9 mouse cellular contexts compared by ENCODE assay signal in genomic region chr7:126579172-126579571, GRCm38 (mm10). TPM values are rescaled to one million over a fixed set of nuclear protein-coding genes. Genes with fewer than 3 reads are reported as not detected.
DNase-seq lines count a peak whose midpoint lies in the region; ATAC-seq lines count a peak whose summit lies in the region.
"Had no signal": no experiment of that assay in that cellular context is flagged by ENCODE, and none has a peak within 500 bp of the region (broad histone marks: within the 10 kb centered on the region; RNA-seq: fewer than 3 reads in every experiment).

No protein-coding gene starts in this region.

- ATAC-seq in limb, embryonic 11.5 days (ENCODE audit: insufficient number of reproducible peaks, low FRiP score, low TSS enrichment, low read depth), result no peak

- no peak overlapping the region for H3K9ac ChIP-seq in limb, embryonic 11.5 days (ENCODE audit: low read length)

- H3K4me2 ChIP-seq in limb, embryonic 11.5 days (ENCODE audit: low read depth, severe bottlenecking), result no peak overlapping the region

- H3K9me3 ChIP-seq in limb, embryonic 11.5 days (ENCODE audit: control insufficient read depth, low read length), result no peaks in the 10 kb centered on the region

- H3K27me3 ChIP-seq in limb, embryonic 11.5 days (ENCODE audit: control insufficient read depth, insufficient read depth, low read length), result no peaks in the 10 kb centered on the region
- H3K27me3 ChIP-seq in splenic B cell, adult 2 months (ENCODE audit: control insufficient read depth, insufficient read depth, low read length, poor library complexity, severe bottlenecking), result no peaks in the 10 kb centered on the region

- no peak overlapping the region for H3K27ac ChIP-seq in limb, embryonic 11.5 days (replicated peaks; ENCODE audit: low read depth, low read length)
- H3K27ac ChIP-seq: macrophage had no signal

- H3K4me1 ChIP-seq in limb, embryonic 11.5 days (ENCODE audit: control insufficient read depth, insufficient read depth, low read length), result no peaks in the 10 kb centered on the region

- no peak overlapping the region for H3K4me3 ChIP-seq in limb, embryonic 11.5 days (ENCODE audit: low read depth, low read length)

- peak; percentile 40 to 59 for DNase-seq in heart, postnatal 10 days
- DNase-seq in heart, adult 9 months (ENCODE audit: low spot score in 2 of 2), result no peak
- DNase-seq in spleen, postnatal 10 days (ENCODE audit: low spot score in 2 of 2), result peak; percentile 34 to 66
- no peak for DNase-seq in spleen, postnatal 36 days (ENCODE audit: low spot score in 2 of 2)
- peak; percentile 20 for DNase-seq in c-Kit-positive CD71-positive TER-119-negative erythroid progenitor cells, embryonic 14.5 days (ENCODE audit: low read depth)
- DNase-seq in limb, embryonic 11.5 days (ENCODE audit: low spot score), result peak; percentile 64
- DNase-seq in splenic B cell, adult 2 months (ENCODE audit: low read depth, low spot score), result peak; percentile 61
- no peak for DNase-seq in ovary, postnatal 10 days (ENCODE audit: low spot score)

- WGBS in limb, embryonic 11.5 days, result 59% methylated on average over 8 of the region's 8 CpGs

- no peaks in the 10 kb centered on the region for H3K36me3 ChIP-seq in limb, embryonic 11.5 days (ENCODE audit: control insufficient read depth, insufficient read depth, low read length)
- peaks cover 6% of the 10 kb centered on the region for H3K36me3 ChIP-seq in splenic B cell, adult 2 months (ENCODE audit: control insufficient read depth, insufficient read depth, low read length, poor library complexity, severe bottlenecking)

- intact Hi-C loops in heart, postnatal 10 days (cut with DNase I), result loop anchor here (2.0 kb wide), 2 partner anchors 58 to 116 kb away; partner anchors contain the start of genes Bola2 and Slx1b

RNA-seq across cellular contexts. Expression of gene Apobr, which starts 5.6 kb away (rescaled TPM):
- under 1 TPM; 0.69 to 0.81 TPM for total RNA-seq in heart, postnatal 10 days (2021)
- polyA plus RNA-seq in limb, embryonic 11.5 days (2014; fragmentation: Nextera tagmentation; extraction: Ambion mirVana), result 0.34 and 0.61 TPM in 2 replicates

RNA-seq across cellular contexts. Expression of gene Cln3, which starts 6.4 kb away (rescaled TPM):
- total RNA-seq in heart, postnatal 10 days (2021), result 10 to 100 TPM; 14.7 to 16.6 TPM
- 27.9 and 33.6 TPM in 2 replicates for polyA plus RNA-seq in limb, embryonic 11.5 days (2014; fragmentation: Nextera tagmentation; extraction: Ambion mirVana)

RNA-seq across cellular contexts. Expression of gene Eif3c, which starts 13.0 kb away (rescaled TPM):
- total RNA-seq in heart, postnatal 10 days (2021), result 100 to 1,000 TPM; 149 to 159 TPM
- 195 and 204 TPM in 2 replicates for polyA plus RNA-seq in limb, embryonic 11.5 days (2014; fragmentation: Nextera tagmentation; extraction: Ambion mirVana)

RNA-seq across cellular contexts. Expression of gene Il27, which starts 15.6 kb away (rescaled TPM):
- not detected for total RNA-seq in heart, postnatal 10 days (2021)
- polyA plus RNA-seq in limb, embryonic 11.5 days (2014; fragmentation: Nextera tagmentation; extraction: Ambion mirVana), result not detected in 2 replicates

RNA-seq across cellular contexts. Expression of gene Nupr1, which starts 51.5 kb away (rescaled TPM):
- total RNA-seq in heart, postnatal 10 days (2021), result 10 to 100 TPM in 1 of 2 experiments, 1 to 10 TPM in 1; 7.2 to 10.5 TPM
- polyA plus RNA-seq in limb, embryonic 11.5 days (2014; fragmentation: Nextera tagmentation; extraction: Ambion mirVana), result 0.31 and 1.3 TPM in 2 replicates

Comparison
In these comparisons a context has a peak if more than half of its experiments do, and no peak if none do; other contexts are left out.
1. DNase-seq: peak in heart, postnatal 10 days (2 of 2), spleen, postnatal 10 days (2 of 2), c-Kit-positive CD71-positive TER-119-negative erythroid progenitor cells, embryonic 14.5 days (single experiment), limb, embryonic 11.5 days (single experiment) and splenic B cell, adult 2 months (single experiment); none in heart, adult 9 months (0 of 2), spleen, postnatal 36 days (0 of 2) and ovary, postnatal 10 days (single experiment).